Comparison of ENCODE assay signal across 9 mouse cellular contexts in genomic region chr1:181232307-181233027, GRCm38 (mm10). TPM values are rescaled to one million over a fixed set of nuclear protein-coding genes. Genes with fewer than 3 reads are reported as not detected.
DNase-seq lines count a peak whose midpoint lies in the region; ATAC-seq and TF ChIP-seq lines count a peak whose summit lies in the region.
"Had no signal": no experiment of that assay in that cellular context is flagged by ENCODE, and none has a peak within 500 bp of the region (broad histone marks: within the 10 kb centered on the region; RNA-seq: fewer than 3 reads in every experiment).

No protein-coding gene starts in this region.

- no peak overlapping the region for H3K4me2 ChIP-seq in neural tube, embryonic 15.5 days
- no peak overlapping the region for H3K4me2 ChIP-seq in intestine, postnatal 0 days (replicated peaks; ENCODE audit: low read depth)
- H3K4me2 ChIP-seq in limb, embryonic 14.5 days (replicated peaks; ENCODE audit: low read depth, low read length, severe bottlenecking): no peak overlapping the region
- H3K4me2 ChIP-seq in stomach, postnatal 0 days (replicated peaks; ENCODE audit: low read depth): no peak overlapping the region
- H3K4me2 ChIP-seq: embryonic facial prominence, embryonic 13.5 days had no signal

- DNase-seq in neural tube, embryonic 10.5 days (ENCODE audit: extremely low spot score, low spot score): peak; percentile 69
- peak; percentile 27 for DNase-seq in cerebellum, adult 11 months
- peak; percentile 84 for DNase-seq in gastrocnemius, adult 2 months
- DNase-seq in limb, embryonic 14.5 days (ENCODE audit: low spot score): peak; percentile 74
- DNase-seq in monocyte, adult 2 months (ENCODE audit: low read depth in 1 of 2, low spot score in 2 of 2): peak; percentile 66 to 69
- DNase-seq in stomach, postnatal 0 days (ENCODE audit: low spot score): peak; percentile 83

- H3K27me3 ChIP-seq in neural tube, embryonic 15.5 days (replicated peaks): no peaks in the 10 kb centered on the region
- no peaks in the 10 kb centered on the region for H3K27me3 ChIP-seq in intestine, postnatal 0 days (replicated peaks; ENCODE audit: control insufficient read depth, insufficient read depth, low read length)
- no peaks in the 10 kb centered on the region for H3K27me3 ChIP-seq in limb, embryonic 14.5 days (ENCODE audit: control insufficient read depth, insufficient read depth, low read length)
- no peaks in the 10 kb centered on the region for H3K27me3 ChIP-seq in stomach, postnatal 0 days (ENCODE audit: control insufficient read depth, insufficient read depth, low read length)
- H3K27me3 ChIP-seq: embryonic facial prominence, embryonic 13.5 days had no signal

- no peak for ATAC-seq in neural tube, embryonic 15.5 days (ENCODE audit: low FRiP score)
- peak; percentile 48; the same call in 1 of the 2 replicates for ATAC-seq in intestine, postnatal 0 days
- no peak for ATAC-seq in limb, embryonic 14.5 days (ENCODE audit: low FRiP score, low read depth)
- peak; percentile 70 for ATAC-seq in stomach, postnatal 0 days (ENCODE audit: low FRiP score, low TSS enrichment)

- H3K9me3 ChIP-seq in neural tube, embryonic 15.5 days (replicated peaks): no peaks in the 10 kb centered on the region
- H3K9me3 ChIP-seq in intestine, postnatal 0 days (ENCODE audit: control insufficient read depth): no peaks in the 10 kb centered on the region
- no peaks in the 10 kb centered on the region for H3K9me3 ChIP-seq in limb, embryonic 14.5 days (ENCODE audit: control insufficient read depth, low read length)
- H3K9me3 ChIP-seq in stomach, postnatal 0 days (ENCODE audit: control insufficient read depth, low read length): no peaks in the 10 kb centered on the region
- H3K9me3 ChIP-seq: embryonic facial prominence, embryonic 13.5 days had no signal

- no peak overlapping the region for H3K27ac ChIP-seq in neural tube, embryonic 15.5 days (replicated peaks)
- H3K27ac ChIP-seq in gastrocnemius, adult 2 months: peak overlapping the region; percentile 84
- no peak overlapping the region for H3K27ac ChIP-seq in intestine, postnatal 0 days (ENCODE audit: low read depth, low read length)
- H3K27ac ChIP-seq in limb, embryonic 14.5 days (replicated peaks; ENCODE audit: low read depth, low read length): no peak overlapping the region
- peak overlapping the region; percentile 69 for H3K27ac ChIP-seq in stomach, postnatal 0 days (replicated peaks)
- H3K27ac ChIP-seq: embryonic facial prominence, embryonic 13.5 days had no signal

- no peak for TF ChIP-seq EP300 in stomach, postnatal 0 days (optimal IDR thresholded peaks at IDR 0.05)

- H3K36me3 ChIP-seq in neural tube, embryonic 15.5 days: no peaks in the 10 kb centered on the region
- no peaks in the 10 kb centered on the region for H3K36me3 ChIP-seq in intestine, postnatal 0 days (ENCODE audit: control insufficient read depth, insufficient read depth)
- no peaks in the 10 kb centered on the region for H3K36me3 ChIP-seq in limb, embryonic 14.5 days (ENCODE audit: control insufficient read depth, insufficient read depth, low read length)
- H3K36me3 ChIP-seq in stomach, postnatal 0 days (ENCODE audit: control insufficient read depth, insufficient read depth, low read length): no peaks in the 10 kb centered on the region
- H3K36me3 ChIP-seq: embryonic facial prominence, embryonic 13.5 days had no signal

- peaks cover 3% of the 10 kb centered on the region; the same call in 1 of the 2 replicates for H3K4me1 ChIP-seq in neural tube, embryonic 15.5 days
- H3K4me1 ChIP-seq in intestine, postnatal 0 days (replicated peaks; ENCODE audit: control insufficient read depth, insufficient read depth, low read length): no peaks in the 10 kb centered on the region
- peaks cover 5% of the 10 kb centered on the region; the same call in 1 of the 2 replicates for H3K4me1 ChIP-seq in limb, embryonic 14.5 days (ENCODE audit: control insufficient read depth, insufficient read depth, low read length)
- no peaks in the 10 kb centered on the region for H3K4me1 ChIP-seq in stomach, postnatal 0 days (replicated peaks; ENCODE audit: control insufficient read depth, insufficient read depth)

- 27% methylated on average over 8 of the region's 8 CpGs for WGBS in neural tube, embryonic 15.5 days
- WGBS in intestine, postnatal 0 days: 29% methylated on average over 8 of the region's 8 CpGs
- WGBS in limb, embryonic 14.5 days: 22% methylated on average over 8 of the region's 8 CpGs
- WGBS in stomach, postnatal 0 days: 29% methylated on average over 8 of the region's 8 CpGs

- TF ChIP-seq CTCF in gastrocnemius, adult 2 months (IDR thresholded peaks at IDR 0.05): peak; percentile 85
- TF ChIP-seq CTCF in intestine, postnatal 0 days (IDR thresholded peaks at IDR 0.05; ENCODE audit: low read depth): peak; percentile 83
- peak; percentile 88 for TF ChIP-seq CTCF in stomach, postnatal 0 days (IDR thresholded peaks at IDR 0.05; ENCODE audit: low read depth)

- no peak for TF ChIP-seq POLR2A in limb, embryonic 14.5 days (IDR thresholded peaks at IDR 0.05; ENCODE audit: borderline replicate concordance, extremely low read depth, insufficient read depth, insufficient read length)

- no peak overlapping the region for H3K4me3 ChIP-seq in neural tube, embryonic 15.5 days (replicated peaks)
- H3K4me3 ChIP-seq in gastrocnemius, adult 2 months: peak overlapping the region; percentile 18; the same call in 1 of the 2 replicates
- H3K4me3 ChIP-seq in intestine, postnatal 0 days (ENCODE audit: low read depth, low read length): no peak overlapping the region
- H3K4me3 ChIP-seq in limb, embryonic 14.5 days (replicated peaks; ENCODE audit: low read length): no peak overlapping the region
- no peak overlapping the region for H3K4me3 ChIP-seq in stomach, postnatal 0 days (ENCODE audit: low read depth, low read length)
- H3K4me3 ChIP-seq: embryonic facial prominence, embryonic 13.5 days had no signal

- H3K9ac ChIP-seq in neural tube, embryonic 15.5 days (replicated peaks): no peak overlapping the region
- no peak overlapping the region for H3K9ac ChIP-seq in intestine, postnatal 0 days (ENCODE audit: low read depth, low read length)
- H3K9ac ChIP-seq in limb, embryonic 14.5 days (ENCODE audit: low read depth, low read length, severe bottlenecking): no peak overlapping the region
- no peak overlapping the region for H3K9ac ChIP-seq in stomach, postnatal 0 days (ENCODE audit: low read length)
- H3K9ac ChIP-seq: embryonic facial prominence, embryonic 13.5 days had no signal

- intact Hi-C loops in gastrocnemius, adult 2 months (cut with DNase I): loop anchor here (5.0 kb wide), 1 partner anchor 80 kb away; no protein-coding TSS in a partner anchor

RNA-seq across cellular contexts. Expression of gene Wdr26, which starts 20.7 kb away (rescaled TPM):
- polyA plus RNA-seq in neural tube, embryonic 15.5 days (2015; fragmentation: Nextera tagmentation; extraction: Ambion mirVana): 32.1 and 33.8 TPM in 2 replicates
- total RNA-seq in gastrocnemius, adult 2 months (2021): 100 to 1,000 TPM in 1 of 2 experiments, 10 to 100 TPM in 1; 99.7 to 104 TPM
- polyA plus RNA-seq in intestine, postnatal 0 days (2015; fragmentation: Nextera tagmentation; extraction: Ambion mirVana): 29.3 and 32.8 TPM in 2 replicates
- polyA plus RNA-seq in limb, embryonic 14.5 days (2012; rRNA removed): 57.9 and 58.7 TPM in 2 replicates
- 45.4 and 50.2 TPM in 2 replicates for polyA plus RNA-seq in limb, embryonic 14.5 days (2014; fragmentation: Nextera tagmentation; extraction: Ambion mirVana)
- 42.1 and 45.4 TPM in 2 replicates for polyA plus RNA-seq in stomach, postnatal 0 days (2015; fragmentation: Nextera tagmentation; extraction: Ambion mirVana)

Comparison
In these comparisons a context has a peak if more than half of its experiments do, and no peak if none do; other contexts are left out.
1. DNase-seq: peak in every context shown above with its lines; median percentile 84 in gastrocnemius, adult 2 months; 83 in stomach, postnatal 0 days; 74 in limb, embryonic 14.5 days; 69 in neural tube, embryonic 10.5 days; 68 in monocyte, adult 2 months; 27 in cerebellum, adult 11 months.
2. ATAC-seq: peak in intestine, postnatal 0 days (single experiment) and stomach, postnatal 0 days (single experiment); none in neural tube, embryonic 15.5 days (single experiment) and limb, embryonic 14.5 days (single experiment).
3. H3K27ac ChIP-seq: peak in gastrocnemius, adult 2 months (single experiment) and stomach, postnatal 0 days (single experiment); none in neural tube, embryonic 15.5 days (single experiment), intestine, postnatal 0 days (single experiment) and limb, embryonic 14.5 days (single experiment).
4. Peak in every context shown above with its lines, with median percentiles within 50 percentile points of each other: CTCF ChIP-seq.